Mouse (Mus musculus): ENCODE measurements around the gene Nacad.
"Not testable (repeated sequence)": the region's sequence is repeated elsewhere in the genome, so short reads cannot be mapped to it uniquely, and the experiment has no call there.

The Nacad gene

GRCm38 (mm10) chr11:6605491-6606399, at the start of gene Nacad:
Gene Nacad, minus strand, starts transcription at chr11:6606053.
- DNase-seq (ENCODE audit: low read depth, low spot score): no peak

GRCm38 (mm10) chr11:6654903-6655302, 49.0 kb upstream of the Nacad start:
- Histone ChIP-seq H3K27me3 (ENCODE audit: control insufficient read depth, insufficient read depth, low read length, poor library complexity, severe bottlenecking) (no peaks in the 10 kb centered on the region), H3K36me3 (ENCODE audit: control insufficient read depth, insufficient read depth, low read length, poor library complexity, severe bottlenecking) (no peaks in the 10 kb centered on the region)
- peak; percentile 87 for DNase-seq (ENCODE audit: low read depth, low spot score)

More at GRCm38 (mm10) chr11:6605491-6606399, at the start of gene Nacad:
- Histone ChIP-seq H3K27me3 (ENCODE audit: control insufficient read depth, insufficient read depth, low read length, poor library complexity, severe bottlenecking) (no peaks in the 10 kb centered on the region), H3K36me3 (ENCODE audit: control insufficient read depth, insufficient read depth, low read length, poor library complexity, severe bottlenecking) (no peaks in the 10 kb centered on the region)

GRCm38 (mm10) chr11:6652978-6653377, 47.1 kb upstream of the Nacad start:
- H3K36me3 ChIP-seq (ENCODE audit: control insufficient read depth, insufficient read depth, low read length, poor library complexity, severe bottlenecking); H3K27me3 ChIP-seq (ENCODE audit: control insufficient read depth, insufficient read depth, low read length, poor library complexity, severe bottlenecking): not testable (repeated sequence)
- peak; percentile 35 for DNase-seq (ENCODE audit: low read depth, low spot score)

- DNase-seq (ENCODE audit: low read depth, low spot score): no peak
- no peaks in the 10 kb centered on the region for H3K36me3 ChIP-seq (ENCODE audit: control insufficient read depth, insufficient read depth, low read length, poor library complexity, severe bottlenecking)
- no peaks in the 10 kb centered on the region for H3K27me3 ChIP-seq (ENCODE audit: control insufficient read depth, insufficient read depth, low read length, poor library complexity, severe bottlenecking)
Measured at GRCm38 (mm10) chr11:6650519-6650918, 44.7 kb upstream of the Nacad start.

- peak; percentile 23 for DNase-seq (ENCODE audit: low read depth, low spot score)
- Histone ChIP-seq H3K36me3 (ENCODE audit: control insufficient read depth, insufficient read depth, low read length, poor library complexity, severe bottlenecking) (no peaks in the 10 kb centered on the region), H3K27me3 (ENCODE audit: control insufficient read depth, insufficient read depth, low read length, poor library complexity, severe bottlenecking) (no peaks in the 10 kb centered on the region)
Measured at GRCm38 (mm10) chr11:6647831-6648724, 42.2 kb upstream of the Nacad start.

- Histone ChIP-seq H3K36me3 (ENCODE audit: control insufficient read depth, insufficient read depth, low read length, poor library complexity, severe bottlenecking) (no peaks in the 10 kb centered on the region), H3K27me3 (ENCODE audit: control insufficient read depth, insufficient read depth, low read length, poor library complexity, severe bottlenecking) (no peaks in the 10 kb centered on the region)
- no peak for DNase-seq (ENCODE audit: low read depth, low spot score)
Measured at GRCm38 (mm10) chr11:6644566-6644965, 38.7 kb upstream of the Nacad start.

- no peak for DNase-seq (ENCODE audit: low read depth, low spot score)
- Histone ChIP-seq H3K27me3 (ENCODE audit: control insufficient read depth, insufficient read depth, low read length, poor library complexity, severe bottlenecking) (no peaks in the 10 kb centered on the region), H3K36me3 (ENCODE audit: control insufficient read depth, insufficient read depth, low read length, poor library complexity, severe bottlenecking) (no peaks in the 10 kb centered on the region)
Measured at GRCm38 (mm10) chr11:6639072-6639471, 33.2 kb upstream of the Nacad start.

- DNase-seq (ENCODE audit: low read depth, low spot score): no peak
- Histone ChIP-seq H3K36me3 (ENCODE audit: control insufficient read depth, insufficient read depth, low read length, poor library complexity, severe bottlenecking) (no peaks in the 10 kb centered on the region), H3K27me3 (ENCODE audit: control insufficient read depth, insufficient read depth, low read length, poor library complexity, severe bottlenecking) (no peaks in the 10 kb centered on the region)
Measured at GRCm38 (mm10) chr11:6638537-6638936, 32.7 kb upstream of the Nacad start, which contains the start of gene Wap. Gene Wap, minus strand, starts transcription at chr11:6638637.

- Histone ChIP-seq H3K36me3 (ENCODE audit: control insufficient read depth, insufficient read depth, low read length, poor library complexity, severe bottlenecking) (no peaks in the 10 kb centered on the region), H3K27me3 (ENCODE audit: control insufficient read depth, insufficient read depth, low read length, poor library complexity, severe bottlenecking) (no peaks in the 10 kb centered on the region)
- peak; percentile 37 for DNase-seq (ENCODE audit: low read depth, low spot score)
Measured at GRCm38 (mm10) chr11:6636150-6636549, 30.3 kb upstream of the Nacad start.

- peak; percentile 80 for DNase-seq (ENCODE audit: low read depth, low spot score)
- no peaks in the 10 kb centered on the region for H3K27me3 ChIP-seq (ENCODE audit: control insufficient read depth, insufficient read depth, low read length, poor library complexity, severe bottlenecking)
- no peaks in the 10 kb centered on the region for H3K36me3 ChIP-seq (ENCODE audit: control insufficient read depth, insufficient read depth, low read length, poor library complexity, severe bottlenecking)
Measured at GRCm38 (mm10) chr11:6629655-6630054, 23.8 kb upstream of the Nacad start.

- Histone ChIP-seq H3K27me3 (ENCODE audit: control insufficient read depth, insufficient read depth, low read length, poor library complexity, severe bottlenecking) (no peaks in the 10 kb centered on the region), H3K36me3 (ENCODE audit: control insufficient read depth, insufficient read depth, low read length, poor library complexity, severe bottlenecking) (peaks cover 4% of the 10 kb centered on the region)
- peak; percentile 70 for DNase-seq (ENCODE audit: low read depth, low spot score)
Measured at GRCm38 (mm10) chr11:6628568-6628967, 22.7 kb upstream of the Nacad start.

- Histone ChIP-seq H3K36me3 (ENCODE audit: control insufficient read depth, insufficient read depth, low read length, poor library complexity, severe bottlenecking) (peaks cover 4% of the 10 kb centered on the region), H3K27me3 (ENCODE audit: control insufficient read depth, insufficient read depth, low read length, poor library complexity, severe bottlenecking) (no peaks in the 10 kb centered on the region)
- peak; percentile 83 for DNase-seq (ENCODE audit: low read depth, low spot score)
Measured at GRCm38 (mm10) chr11:6627731-6628130, 21.9 kb upstream of the Nacad start.

GRCm38 (mm10) chr11:6626388-6626772, 20.5 kb upstream of the Nacad start:
- Histone ChIP-seq H3K36me3 (ENCODE audit: control insufficient read depth, insufficient read depth, low read length, poor library complexity, severe bottlenecking) (peaks cover 4% of the 10 kb centered on the region), H3K27me3 (ENCODE audit: control insufficient read depth, insufficient read depth, low read length, poor library complexity, severe bottlenecking) (no peaks in the 10 kb centered on the region)
- DNase-seq (ENCODE audit: low read depth, low spot score): no peak

GRCm38 (mm10) chr11:6625478-6626387, 19.9 kb upstream of the Nacad start, which contains the start of gene Tbrg4:
Gene Tbrg4, minus strand, starts transcription at chr11:6626067.
- DNase-seq (ENCODE audit: low read depth, low spot score): peak; percentile 95
- H3K27me3 ChIP-seq (ENCODE audit: control insufficient read depth, insufficient read depth, low read length, poor library complexity, severe bottlenecking): no peaks in the 10 kb centered on the region

More at GRCm38 (mm10) chr11:6625478-6626387, 19.9 kb upstream of the Nacad start, which contains the start of gene Tbrg4:
- H3K36me3 ChIP-seq (ENCODE audit: control insufficient read depth, insufficient read depth, low read length, poor library complexity, severe bottlenecking): peaks cover 7% of the 10 kb centered on the region
